Mouse (Mus musculus): ENCODE measurements around the gene Akt1s1. TPM values are rescaled to one million over a fixed set of nuclear protein-coding genes. Genes with fewer than 3 reads are reported as not detected.
"Not testable (repeated sequence)": the region's sequence is repeated elsewhere in the genome, so short reads cannot be mapped to it uniquely, and the experiment has no call there.

Gene Akt1s1
- polyA plus RNA-seq, 1 experiment from 2014 or later: 116 TPM

DNA sequence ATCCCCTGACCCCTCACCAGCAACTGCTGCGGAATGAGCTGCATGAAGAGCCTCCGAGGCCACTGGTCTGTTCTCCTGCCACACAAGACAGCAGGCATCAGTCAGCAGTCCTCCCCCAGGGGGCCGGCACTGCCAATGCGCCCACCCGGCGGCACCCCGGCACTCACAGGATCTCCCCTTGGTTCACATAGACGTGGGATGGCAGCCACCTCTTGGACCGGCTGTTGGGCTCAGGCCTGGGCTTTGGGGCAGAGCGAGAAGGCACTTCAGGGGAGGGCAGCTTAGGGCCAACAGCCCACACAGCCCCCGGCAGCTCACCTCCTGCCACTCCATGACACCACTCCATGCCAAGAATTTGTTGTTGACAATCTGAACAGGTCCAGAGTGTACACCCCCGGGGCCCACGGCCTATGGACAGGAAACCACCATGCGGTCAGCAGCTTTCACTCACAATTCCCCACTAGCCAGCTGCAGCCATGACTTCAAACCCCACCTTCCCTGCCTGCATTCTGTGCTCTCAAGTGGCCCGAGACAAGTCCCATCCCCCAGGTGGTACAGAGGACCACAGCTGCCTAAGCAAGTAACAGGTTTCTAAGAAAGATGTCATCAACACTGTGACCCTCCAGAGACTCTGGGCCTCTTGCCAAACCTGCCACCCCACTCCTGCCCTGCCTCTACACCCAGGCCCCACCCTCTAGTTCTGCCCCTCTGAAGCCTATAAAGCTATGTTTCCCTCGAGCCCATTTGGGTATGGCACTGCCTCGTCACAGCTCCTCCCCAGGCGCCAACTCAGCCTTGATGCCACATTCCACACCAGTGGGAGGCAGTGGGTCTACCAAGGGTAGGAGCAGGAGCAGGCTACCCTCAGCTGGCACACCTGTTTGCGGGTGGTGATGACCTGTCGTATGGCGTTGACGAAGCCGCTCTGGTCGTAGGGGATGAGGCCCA is 16.1 kb downstream of the Akt1s1 start:
- H3K9me3 ChIP-seq: no peaks in the 10 kb centered on the region
- no peaks in the 10 kb centered on the region for H3K27me3 ChIP-seq
- H3K9ac ChIP-seq: 0 out of 2 replicates have a peak overlapping the region, but pooled peaks have one; percentile 21
- peaks cover 60% of the 10 kb centered on the region for H3K36me3 ChIP-seq
- H3K4me2 ChIP-seq (replicated peaks): no peak overlapping the region
- no peak for ATAC-seq (ENCODE audit: insufficient number of reproducible peaks, insufficient read depth, low FRiP score, low TSS enrichment)
- 88% methylated on average over 24 of the region's 24 CpGs for WGBS
- peaks cover 46% of the 10 kb centered on the region for H3K4me1 ChIP-seq
- no peak overlapping the region for H3K4me3 ChIP-seq
- H3K27ac ChIP-seq: 0 out of 2 replicates have a peak overlapping the region, but pooled peaks have one; percentile 31

GRCm38 (mm10) chr7:44866276-44867009 is 17.7 kb downstream of the Akt1s1 start:
- H3K36me3 ChIP-seq: peaks cover 58% of the 10 kb centered on the region
- H3K4me3 ChIP-seq: peak overlapping the region; percentile 86
- no peak for ATAC-seq (ENCODE audit: insufficient number of reproducible peaks, insufficient read depth, low FRiP score, low TSS enrichment)
- no peaks in the 10 kb centered on the region for H3K9me3 ChIP-seq
- H3K27ac ChIP-seq: 0 out of 2 replicates have a peak overlapping the region, but pooled peaks have one; percentile 17
- H3K4me2 ChIP-seq (replicated peaks): peak overlapping the region; percentile 95
- H3K9ac ChIP-seq: peak overlapping the region; percentile 99
- WGBS: 70% methylated on average over 15 of the region's 15 CpGs
- peaks cover 46% of the 10 kb centered on the region for H3K4me1 ChIP-seq
- H3K27me3 ChIP-seq: no peaks in the 10 kb centered on the region

DNA sequence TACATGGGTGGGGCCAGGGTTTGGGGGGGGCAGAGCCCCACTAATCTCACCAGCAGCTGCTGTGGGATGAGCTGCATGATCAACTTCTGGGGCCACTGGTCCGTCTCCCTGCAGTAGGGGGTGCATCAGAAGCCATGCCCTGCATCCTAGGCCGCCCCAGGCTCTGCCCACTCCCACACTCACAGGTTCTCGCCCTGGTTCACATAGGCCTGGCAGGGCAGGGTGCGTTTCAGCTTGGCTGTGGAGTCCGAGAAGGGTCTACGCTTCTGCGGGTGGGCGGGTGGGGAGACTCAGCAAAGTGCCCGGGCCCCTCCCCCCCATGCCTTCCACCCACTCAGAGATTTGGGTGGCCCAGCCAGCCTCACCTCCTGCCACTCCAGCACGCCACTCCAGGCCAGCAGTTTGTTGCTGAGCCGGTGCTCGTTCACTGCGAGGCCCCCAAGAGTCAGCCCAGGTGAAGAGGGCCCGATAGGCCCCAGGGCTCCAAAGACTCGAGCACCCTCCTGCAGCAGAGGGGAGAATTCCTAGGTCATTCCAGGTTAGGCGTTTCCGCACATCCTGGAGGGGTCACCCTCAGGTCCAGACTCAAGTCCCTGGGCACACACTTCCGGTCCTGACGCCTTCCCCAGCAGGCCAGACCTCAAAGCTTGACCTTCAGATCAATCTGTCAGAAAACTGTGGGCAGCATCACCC is 18.4 kb downstream of the Akt1s1 start:
- peaks cover 46% of the 10 kb centered on the region for H3K4me1 ChIP-seq
- no peak overlapping the region for H3K27ac ChIP-seq
- no peaks in the 10 kb centered on the region for H3K9me3 ChIP-seq
- 73% methylated on average over 19 of the region's 19 CpGs for WGBS
- H3K4me3 ChIP-seq: peak overlapping the region; percentile 86
- peak overlapping the region; percentile 95 for H3K4me2 ChIP-seq (replicated peaks)
- H3K27me3 ChIP-seq: no peaks in the 10 kb centered on the region
- peaks cover 51% of the 10 kb centered on the region for H3K36me3 ChIP-seq
- peak overlapping the region; percentile 99 for H3K9ac ChIP-seq
- ATAC-seq (ENCODE audit: insufficient number of reproducible peaks, insufficient read depth, low FRiP score, low TSS enrichment): no peak

DNA sequence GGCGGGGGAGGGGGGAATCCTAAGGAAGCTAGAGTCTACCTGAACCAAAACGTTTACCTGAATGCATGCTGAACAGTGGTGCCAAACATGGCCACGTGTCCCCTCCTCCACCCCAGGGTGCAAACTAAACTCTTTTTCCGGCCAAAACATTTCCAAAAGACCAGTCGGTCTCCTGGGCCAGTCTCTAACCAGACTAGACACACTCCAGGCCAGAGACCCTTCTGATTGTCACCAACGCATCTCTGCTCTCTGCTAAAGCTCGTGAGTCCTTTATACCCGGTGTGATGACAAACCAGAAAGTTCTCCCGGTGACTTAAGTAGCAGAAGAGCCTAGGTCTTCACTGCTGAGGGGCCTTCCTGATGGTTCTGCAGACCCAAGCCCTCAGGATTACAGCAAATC is 19.0 kb downstream of the Akt1s1 start:
- Histone ChIP-seq H3K36me3 (peaks cover 45% of the 10 kb centered on the region), H3K4me2 (replicated peaks) (peak overlapping the region; percentile 95), H3K27me3 (no peaks in the 10 kb centered on the region), H3K4me3 (peak overlapping the region; percentile 86), H3K9me3 (no peaks in the 10 kb centered on the region), H3K9ac (peak overlapping the region; percentile 99), H3K4me1 (peaks cover 46% of the 10 kb centered on the region), H3K27ac (no peak overlapping the region)
- no peak for ATAC-seq (ENCODE audit: insufficient number of reproducible peaks, insufficient read depth, low FRiP score, low TSS enrichment)
- 46% methylated on average over 9 of the region's 9 CpGs for WGBS

GRCm38 (mm10) chr7:44868465-44868864 is 19.7 kb downstream of the Akt1s1 start:
- Histone ChIP-seq H3K9ac (peak overlapping the region; percentile 99), H3K4me2 (replicated peaks) (peak overlapping the region; percentile 95), H3K27ac (peak overlapping the region; percentile 100), H3K9me3 (no peaks in the 10 kb centered on the region), H3K36me3 (peaks cover 38% of the 10 kb centered on the region), H3K4me1 (peaks cover 46% of the 10 kb centered on the region), H3K27me3 (no peaks in the 10 kb centered on the region), H3K4me3 (peak overlapping the region; percentile 86)
- whole genome bisulfite sequencing: 7% methylated on average over 16 of the region's 16 CpGs
- ATAC-seq (ENCODE audit: insufficient number of reproducible peaks, insufficient read depth, low FRiP score, low TSS enrichment): no peak

- WGBS: under 1% methylated on average over 87 of the region's 108 CpGs
- H3K4me1 ChIP-seq: peaks cover 46% of the 10 kb centered on the region
- 0 out of 2 replicates have a peak, but pooled peaks have one; percentile 24 for ATAC-seq (ENCODE audit: insufficient number of reproducible peaks, insufficient read depth, low FRiP score, low TSS enrichment)
Observed at GRCm38 (mm10) chr7:44868919-44869696, 20.3 kb downstream of the Akt1s1 start.

GRCm38 (mm10) chr7:44869697-44870528 is 21.1 kb downstream of the Akt1s1 start, which contains the start of gene Ptov1:
Ptov1 (minus strand) TSS chr7:44869788.
- peak; percentile 92 for ATAC-seq (ENCODE audit: insufficient number of reproducible peaks, insufficient read depth, low FRiP score, low TSS enrichment)
- Histone ChIP-seq H3K4me2 (replicated peaks) (peak within 1 kb of the TSS; percentile 95), H3K9ac (peak within 1 kb of the TSS; percentile 99), H3K27me3 (no peaks in the 10 kb centered on the region), H3K4me3 (peak within 1 kb of the TSS; percentile 86), H3K9me3 (no peaks in the 10 kb centered on the region), H3K36me3 (peaks cover 24% of the 10 kb centered on the region), H3K27ac (peak within 1 kb of the TSS; percentile 100), H3K4me1 (peaks cover 41% of the 10 kb centered on the region)
- 11% methylated on average over 29 of the region's 29 CpGs for WGBS

More at GRCm38 (mm10) chr7:44868919-44869696, 20.3 kb downstream of the Akt1s1 start:
- H3K4me2 ChIP-seq (replicated peaks): peak overlapping the region; percentile 95
- H3K9me3 ChIP-seq: no peaks in the 10 kb centered on the region
- peak overlapping the region; percentile 99 for H3K9ac ChIP-seq
- H3K27me3 ChIP-seq: no peaks in the 10 kb centered on the region
- peak overlapping the region; percentile 100 for H3K27ac ChIP-seq
- peak overlapping the region; percentile 86 for H3K4me3 ChIP-seq
- H3K36me3 ChIP-seq: peaks cover 32% of the 10 kb centered on the region

GRCm38 (mm10) chr7:44870614-44871013 is 21.8 kb downstream of the Akt1s1 start:
- no peak for ATAC-seq (ENCODE audit: insufficient number of reproducible peaks, insufficient read depth, low FRiP score, low TSS enrichment)
- H3K9ac ChIP-seq: peak overlapping the region; percentile 52
- H3K4me1 ChIP-seq: peaks cover 34% of the 10 kb centered on the region
- no peaks in the 10 kb centered on the region for H3K9me3 ChIP-seq
- peaks cover 17% of the 10 kb centered on the region for H3K36me3 ChIP-seq
- H3K27ac ChIP-seq: peak overlapping the region; percentile 100; the same call in 1 of the 2 replicates
- peak overlapping the region; percentile 95 for H3K4me2 ChIP-seq (replicated peaks)
- peak overlapping the region; percentile 86 for H3K4me3 ChIP-seq
- 82% methylated on average over 6 of the region's 6 CpGs for WGBS
- no peaks in the 10 kb centered on the region for H3K27me3 ChIP-seq

GRCm38 (mm10) chr7:44871181-44871580 is 22.4 kb downstream of the Akt1s1 start:
- ATAC-seq (ENCODE audit: insufficient number of reproducible peaks, insufficient read depth, low FRiP score, low TSS enrichment): no peak
- H3K27ac ChIP-seq: no peak overlapping the region
- whole genome bisulfite sequencing: 80% methylated on average over 1 of the region's 1 CpGs

DNA sequence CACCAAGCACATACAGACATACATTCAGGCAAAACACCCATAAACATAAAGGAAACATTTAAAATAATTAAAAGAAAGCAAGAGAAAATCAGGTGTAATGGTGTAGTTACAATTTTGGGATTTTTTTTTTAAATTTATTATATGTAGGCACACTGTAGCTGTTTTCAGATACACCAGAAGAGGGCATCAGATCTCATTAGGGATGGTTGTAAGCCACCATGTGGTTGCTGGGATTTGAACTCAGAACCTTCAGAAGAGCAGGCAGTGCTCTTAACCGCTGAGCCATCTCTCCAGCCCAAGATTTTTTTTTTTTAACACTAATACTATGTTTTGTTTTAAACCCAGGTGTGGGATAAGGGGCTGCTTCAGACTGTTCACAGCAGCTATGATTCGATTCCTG is 23.0 kb downstream of the Akt1s1 start:
- 86% methylated on average over 2 of the region's 2 CpGs for WGBS
- not testable (repeated sequence) for H3K9ac ChIP-seq; H3K9me3 ChIP-seq; H3K4me2 ChIP-seq (replicated peaks); H3K27me3 ChIP-seq; H3K4me3 ChIP-seq; ATAC-seq (ENCODE audit: insufficient number of reproducible peaks, insufficient read depth, low FRiP score, low TSS enrichment)
- Histone ChIP-seq H3K27ac (0 out of 2 replicates have a peak overlapping the region, but pooled peaks have one; percentile 11), H3K4me1 (peaks cover 23% of the 10 kb centered on the region), H3K36me3 (peaks cover 13% of the 10 kb centered on the region)

More at GRCm38 (mm10) chr7:44871181-44871580, 22.4 kb downstream of the Akt1s1 start:
- Histone ChIP-seq H3K9me3 (no peaks in the 10 kb centered on the region), H3K4me2 (replicated peaks) (no peak overlapping the region), H3K9ac (no peak overlapping the region), H3K36me3 (peaks cover 14% of the 10 kb centered on the region), H3K4me3 (no peak overlapping the region), H3K4me1 (peaks cover 29% of the 10 kb centered on the region), H3K27me3 (no peaks in the 10 kb centered on the region)
